Mouse (Mus musculus): ENCODE data around the gene Cuedc1. TPM values are rescaled to one million over a fixed set of nuclear protein-coding genes. Genes with fewer than 3 reads are reported as not detected.
A peak's percentile ranks its signal among the peaks of the same experiment; 100 is the strongest.

The Cuedc1 gene
- total and polyA plus RNA-seq, 2 experiments from 2014 or later = 17.0 to 19.2 TPM

DNA sequence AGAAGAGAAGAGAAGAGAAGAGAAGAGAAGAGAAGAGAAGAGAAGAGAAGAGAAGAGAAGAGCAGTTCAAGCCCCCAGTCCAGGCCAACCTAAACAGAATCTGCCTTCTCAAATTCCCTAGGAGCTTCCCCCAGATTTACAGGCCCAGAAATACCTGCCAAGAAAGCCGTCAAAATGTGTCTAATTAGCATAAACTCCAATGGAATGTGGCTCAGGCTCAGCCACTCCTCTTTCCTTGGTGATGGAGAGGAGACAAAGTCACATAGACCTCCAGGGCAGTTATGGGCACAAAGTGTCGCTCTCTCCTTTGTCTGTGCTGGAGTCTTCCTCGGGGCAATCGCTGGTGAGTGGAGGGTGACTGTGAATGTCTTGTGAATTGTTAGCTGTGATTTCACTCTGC lies 100.4 kb downstream of the Cuedc1 start:
- H3K36me3 ChIP-seq (replicated peaks; ENCODE audit: control insufficient read depth, insufficient read depth, low read length) = no peaks in the 10 kb centered on the region
- no peak overlapping the region for H3K9ac ChIP-seq (replicated peaks; ENCODE audit: low read depth, low read length)
- ATAC-seq (ENCODE audit: insufficient read depth, low read depth) = no peak
- TF ChIP-seq EP300 (IDR thresholded peaks at IDR 0.05; ENCODE audit: low read depth) (no peak), CTCF (IDR thresholded peaks at IDR 0.05; ENCODE audit: low read depth) (no peak)
- H3K4me3 ChIP-seq (ENCODE audit: low read depth, low read length) = no peak overlapping the region
- no peak overlapping the region for H3K4me2 ChIP-seq (ENCODE audit: low read depth, low read length)
- H3K4me1 ChIP-seq (ENCODE audit: control insufficient read depth, insufficient read depth) = peaks cover 40% of the 10 kb centered on the region
- H3K9me3 ChIP-seq (replicated peaks; ENCODE audit: control insufficient read depth, low read length) = no peaks in the 10 kb centered on the region
- H3K27ac ChIP-seq (ENCODE audit: low read depth) = no peak overlapping the region
- DNase-seq (ENCODE audit: low spot score) = no peak
- WGBS = 38% methylated on average over 4 of the region's 4 CpGs
- H3K27me3 ChIP-seq (ENCODE audit: control insufficient read depth, insufficient read depth, low read length) = peaks cover 9% of the 10 kb centered on the region; the same call in 1 of the 2 replicates

DNA sequence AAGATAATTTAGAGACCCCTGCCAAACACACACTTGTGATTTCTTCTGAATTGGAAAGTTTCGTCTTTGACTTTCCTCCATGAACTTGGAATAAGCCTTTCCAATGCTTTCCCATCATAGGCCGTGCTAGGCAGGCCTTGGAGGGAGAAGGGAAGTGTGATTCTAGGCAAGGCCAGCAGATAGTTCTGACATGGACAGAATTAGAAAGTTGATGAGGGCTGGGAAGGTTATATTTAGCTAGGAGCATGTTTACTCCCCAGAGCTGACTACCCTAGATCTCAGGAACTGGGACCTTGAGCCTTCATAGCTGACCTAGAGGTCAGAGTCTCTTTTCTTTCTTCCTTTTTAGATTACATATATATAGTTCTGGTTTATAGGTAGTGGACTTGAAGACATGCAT lies 103.3 kb downstream of the Cuedc1 start:
- H3K36me3 ChIP-seq (replicated peaks; ENCODE audit: control insufficient read depth, insufficient read depth, low read length) = peaks cover 9% of the 10 kb centered on the region; the same call in 1 of the 2 replicates
- 16% methylated on average over 2 of the region's 2 CpGs for WGBS
- no peaks in the 10 kb centered on the region for H3K9me3 ChIP-seq (replicated peaks; ENCODE audit: control insufficient read depth, low read length)
- H3K27me3 ChIP-seq (ENCODE audit: control insufficient read depth, insufficient read depth, low read length) = no peaks in the 10 kb centered on the region
- ATAC-seq (ENCODE audit: insufficient read depth, low read depth) (peak; percentile 63), DNase-seq (ENCODE audit: low spot score) (peak; percentile 84)
- H3K27ac ChIP-seq (ENCODE audit: low read depth) = peak overlapping the region; percentile 95
- H3K4me1 ChIP-seq (ENCODE audit: control insufficient read depth, insufficient read depth) = peaks cover 43% of the 10 kb centered on the region
- H3K4me2 ChIP-seq (ENCODE audit: low read depth, low read length) = 0 out of 2 replicates have a peak overlapping the region, but pooled peaks have one; percentile 14
- H3K4me3 ChIP-seq (ENCODE audit: low read depth, low read length) = no peak overlapping the region
- TF ChIP-seq CTCF (IDR thresholded peaks at IDR 0.05; ENCODE audit: low read depth) (no peak), EP300 (IDR thresholded peaks at IDR 0.05; ENCODE audit: low read depth) (no peak)
- 0 out of 2 replicates have a peak overlapping the region, but pooled peaks have one; percentile 17 for H3K9ac ChIP-seq (replicated peaks; ENCODE audit: low read depth, low read length)

GRCm38 (mm10) chr11:88202077-88202476 lies 104.2 kb downstream of the Cuedc1 start:
- H3K9me3 ChIP-seq (replicated peaks; ENCODE audit: control insufficient read depth, low read length) = no peaks in the 10 kb centered on the region
- no peaks in the 10 kb centered on the region for H3K27me3 ChIP-seq (ENCODE audit: control insufficient read depth, insufficient read depth, low read length)
- DNase-seq (ENCODE audit: low spot score) (peak; percentile 66), ATAC-seq (ENCODE audit: insufficient read depth, low read depth) (no peak)
- peak overlapping the region; percentile 95 for H3K27ac ChIP-seq (ENCODE audit: low read depth)
- H3K9ac ChIP-seq (replicated peaks; ENCODE audit: low read depth, low read length) = no peak overlapping the region
- H3K36me3 ChIP-seq (replicated peaks; ENCODE audit: control insufficient read depth, insufficient read depth, low read length) = peaks cover 13% of the 10 kb centered on the region
- no peak overlapping the region for H3K4me3 ChIP-seq (ENCODE audit: low read depth, low read length)
- TF ChIP-seq EP300 (IDR thresholded peaks at IDR 0.05; ENCODE audit: low read depth) (no peak), CTCF (IDR thresholded peaks at IDR 0.05; ENCODE audit: low read depth) (no peak)
- no peak overlapping the region for H3K4me2 ChIP-seq (ENCODE audit: low read depth, low read length)
- 5% methylated on average over 2 of the region's 2 CpGs for WGBS
- H3K4me1 ChIP-seq (ENCODE audit: control insufficient read depth, insufficient read depth) = peaks cover 43% of the 10 kb centered on the region

DNA sequence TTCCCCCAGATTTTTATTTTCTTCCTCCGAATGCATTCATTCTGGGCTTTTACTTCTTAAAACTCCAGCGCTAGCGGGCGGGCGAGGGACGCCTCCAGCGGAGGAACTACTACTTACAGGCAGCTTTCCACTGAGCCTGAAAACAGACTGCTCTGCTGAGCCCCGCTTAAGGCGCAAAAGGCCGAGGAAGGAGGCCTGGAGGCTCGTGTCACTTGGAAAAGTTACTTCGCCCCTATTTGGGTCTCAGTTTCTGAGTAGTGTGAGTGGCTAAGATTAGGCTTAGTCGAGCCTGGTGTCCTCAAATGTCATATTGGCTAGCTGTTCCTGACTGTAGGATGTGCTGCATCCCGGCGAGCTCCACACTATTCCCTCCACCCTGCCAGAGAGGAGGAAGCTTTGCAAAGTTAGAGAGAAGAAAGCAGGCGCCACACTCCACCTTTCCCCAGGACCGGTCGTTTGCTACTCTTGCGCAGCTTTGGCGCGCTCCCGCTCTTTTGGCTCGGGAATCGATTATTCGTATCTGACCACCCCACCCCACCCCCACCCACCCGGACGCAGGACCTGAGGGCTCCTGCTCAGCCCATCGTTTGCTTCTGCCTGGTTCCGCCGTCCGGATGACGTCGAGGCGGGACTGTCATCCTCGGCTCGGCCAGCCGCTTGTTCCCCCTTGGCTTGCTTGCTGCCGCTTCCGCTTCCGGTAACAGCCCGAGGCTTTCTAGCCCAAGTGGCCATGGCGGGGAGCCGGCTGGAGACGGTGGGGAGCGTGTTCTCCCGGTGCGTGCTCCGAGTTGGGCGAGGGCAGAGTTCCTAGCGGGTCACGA lies 106.1 kb downstream of the Cuedc1 start, which contains the start of gene Mrps23:
TSS of gene Mrps23 (plus strand) at position 677 of the 821 bp plus-strand sequence.
- DNase-seq (ENCODE audit: low spot score) (peak; percentile 97), ATAC-seq (ENCODE audit: insufficient read depth, low read depth) (peak; percentile 89)
- TF ChIP-seq CTCF (IDR thresholded peaks at IDR 0.05; ENCODE audit: low read depth) (peak; percentile 50), EP300 (IDR thresholded peaks at IDR 0.05; ENCODE audit: low read depth) (peak; percentile 77; the same call in 1 of the 2 replicates)
- Histone ChIP-seq H3K4me1 (ENCODE audit: control insufficient read depth, insufficient read depth) (peaks cover 39% of the 10 kb centered on the region), H3K27me3 (ENCODE audit: control insufficient read depth, insufficient read depth, low read length) (no peaks in the 10 kb centered on the region), H3K36me3 (replicated peaks; ENCODE audit: control insufficient read depth, insufficient read depth, low read length) (peaks cover 28% of the 10 kb centered on the region), H3K4me3 (ENCODE audit: low read depth, low read length) (peak within 1 kb of the TSS; percentile 91), H3K4me2 (ENCODE audit: low read depth, low read length) (peak within 1 kb of the TSS; percentile 82), H3K27ac (ENCODE audit: low read depth) (peak within 1 kb of the TSS; percentile 95), H3K9ac (replicated peaks; ENCODE audit: low read depth, low read length) (peak within 1 kb of the TSS; percentile 94), H3K9me3 (replicated peaks; ENCODE audit: control insufficient read depth, low read length) (no peaks in the 10 kb centered on the region)
- under 1% methylated on average over 51 of the region's 51 CpGs for WGBS

- DNase-seq (ENCODE audit: low spot score) (no peak), ATAC-seq (ENCODE audit: insufficient read depth, low read depth) (no peak)
- no peaks in the 10 kb centered on the region for H3K9me3 ChIP-seq (replicated peaks; ENCODE audit: control insufficient read depth, low read length)
- H3K9ac ChIP-seq (replicated peaks; ENCODE audit: low read depth, low read length) = peak overlapping the region; percentile 94
- 27% methylated on average over 30 of the region's 30 CpGs for WGBS
- H3K27me3 ChIP-seq (ENCODE audit: control insufficient read depth, insufficient read depth, low read length) = no peaks in the 10 kb centered on the region
- TF ChIP-seq CTCF (IDR thresholded peaks at IDR 0.05; ENCODE audit: low read depth) (no peak), EP300 (IDR thresholded peaks at IDR 0.05; ENCODE audit: low read depth) (no peak)
- peaks cover 37% of the 10 kb centered on the region for H3K36me3 ChIP-seq (replicated peaks; ENCODE audit: control insufficient read depth, insufficient read depth, low read length)
- H3K4me3 ChIP-seq (ENCODE audit: low read depth, low read length) = peak overlapping the region; percentile 91
- H3K4me2 ChIP-seq (ENCODE audit: low read depth, low read length) = peak overlapping the region; percentile 82
- H3K4me1 ChIP-seq (ENCODE audit: control insufficient read depth, insufficient read depth) = peaks cover 39% of the 10 kb centered on the region
- peak overlapping the region; percentile 95 for H3K27ac ChIP-seq (ENCODE audit: low read depth)
Measured at GRCm38 (mm10) chr11:88204593-88205368, 106.9 kb downstream of the Cuedc1 start.
